Mouse (Mus musculus): ENCODE data around the gene Jpt1.
"Not testable (repeated sequence)": the region's sequence is repeated elsewhere in the genome, so short reads cannot be mapped to it uniquely, and the experiment has no call there.

Gene Jpt1

GRCm38 (mm10) chr11:115473626-115474275 lies 40.4 kb downstream of the Jpt1 start:
- peak; percentile 93 for DNase-seq

GRCm38 (mm10) chr11:115472183-115472582 lies 42.0 kb downstream of the Jpt1 start:
- no peak for DNase-seq

GRCm38 (mm10) chr11:115467217-115467618 lies 47.0 kb downstream of the Jpt1 start:
- no peak for DNase-seq

- DNase-seq: no peak
Observed at GRCm38 (mm10) chr11:115464851-115465250, 49.3 kb downstream of the Jpt1 start.

- no peak for DNase-seq
Observed at GRCm38 (mm10) chr11:115463397-115463796, 50.8 kb downstream of the Jpt1 start.

GRCm38 (mm10) chr11:115462243-115462891 lies 51.8 kb downstream of the Jpt1 start, which contains the start of gene Slc16a5:
Gene Slc16a5 (plus strand): TSS chr11:115462474.
- no peak for DNase-seq

- DNase-seq: no peak
Observed at GRCm38 (mm10) chr11:115461846-115462242, 52.3 kb downstream of the Jpt1 start.

- no peak for DNase-seq
Observed at GRCm38 (mm10) chr11:115460976-115461375, 53.2 kb downstream of the Jpt1 start.

- no peak for DNase-seq
Observed at GRCm38 (mm10) chr11:115457405-115457804, 56.8 kb downstream of the Jpt1 start.

GRCm38 (mm10) chr11:115456182-115456581 lies 58.0 kb downstream of the Jpt1 start:
- no peak for DNase-seq

- no peak for DNase-seq
Observed at GRCm38 (mm10) chr11:115455619-115456018, 58.6 kb downstream of the Jpt1 start.

- DNase-seq: not testable (repeated sequence)
Observed at GRCm38 (mm10) chr11:115454822-115455221, 59.4 kb downstream of the Jpt1 start.

- DNase-seq: no peak
Observed at GRCm38 (mm10) chr11:115453306-115453705, 60.9 kb downstream of the Jpt1 start.

GRCm38 (mm10) chr11:115452281-115452860 lies 61.8 kb downstream of the Jpt1 start:
- no peak for DNase-seq

GRCm38 (mm10) chr11:115451781-115452241 lies 62.4 kb downstream of the Jpt1 start:
- no peak for DNase-seq

GRCm38 (mm10) chr11:115450176-115450575 lies 64.0 kb downstream of the Jpt1 start:
- DNase-seq: no peak

GRCm38 (mm10) chr11:115448998-115449397 lies 65.2 kb downstream of the Jpt1 start:
- no peak for DNase-seq

- no peak for DNase-seq
Observed at GRCm38 (mm10) chr11:115448075-115448474, 66.1 kb downstream of the Jpt1 start.
